Mouse (Mus musculus) heart, adult 2 months (tissue): ENCODE measurements around the gene Src.

Source experiments
- CTCF ChIP-seq: fragments of 200-600 bp; IDR thresholded peaks from 2 replicates; pipeline ENCODE4 v1.8.1; 2022; ENCODE audit warnings: antibody characterized with exemption, mild to moderate bottlenecking, moderate library complexity
- POLR2A ChIP-seq: fragments of 200-500 bp; IDR thresholded peaks from 2 replicates; pipeline ENCODE4 v1.6.1; 2011; ENCODE audit warnings: mild to moderate bottlenecking, low read depth, low read length, control low read depth; ENCODE audit not compliant: insufficient read depth

- TF ChIP-seq CTCF: no peak
- TF ChIP-seq POLR2A: no peak
Measured at GRCm38 (mm10) chr2:157518451-157518850, 100.2 kb downstream of the Src start.
